Mouse (Mus musculus): Measurements from ENCODE around the gene Npr1.

Npr1 gene

DNA sequence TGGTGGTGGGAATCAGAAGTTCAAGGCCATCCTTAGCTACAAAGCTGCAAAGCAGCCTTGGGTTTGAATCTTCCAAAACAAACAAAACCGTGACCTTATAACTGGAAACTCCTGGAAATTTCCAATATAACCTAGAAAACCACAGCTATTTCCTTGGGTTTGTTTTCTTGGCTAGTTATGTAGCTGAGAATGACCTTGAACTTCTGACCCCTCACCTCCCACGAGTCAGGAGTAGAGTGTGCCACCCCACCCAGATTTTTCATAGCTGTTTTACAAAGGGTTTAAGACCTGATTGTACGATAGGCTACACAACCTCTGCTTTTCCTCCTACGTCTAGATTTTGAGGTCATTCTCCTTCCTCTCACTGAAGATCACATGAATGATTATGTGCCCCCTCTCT is 28.5 kb downstream of the Npr1 start:
- no peak for DNase-seq (ENCODE audit: low read depth)

DNA sequence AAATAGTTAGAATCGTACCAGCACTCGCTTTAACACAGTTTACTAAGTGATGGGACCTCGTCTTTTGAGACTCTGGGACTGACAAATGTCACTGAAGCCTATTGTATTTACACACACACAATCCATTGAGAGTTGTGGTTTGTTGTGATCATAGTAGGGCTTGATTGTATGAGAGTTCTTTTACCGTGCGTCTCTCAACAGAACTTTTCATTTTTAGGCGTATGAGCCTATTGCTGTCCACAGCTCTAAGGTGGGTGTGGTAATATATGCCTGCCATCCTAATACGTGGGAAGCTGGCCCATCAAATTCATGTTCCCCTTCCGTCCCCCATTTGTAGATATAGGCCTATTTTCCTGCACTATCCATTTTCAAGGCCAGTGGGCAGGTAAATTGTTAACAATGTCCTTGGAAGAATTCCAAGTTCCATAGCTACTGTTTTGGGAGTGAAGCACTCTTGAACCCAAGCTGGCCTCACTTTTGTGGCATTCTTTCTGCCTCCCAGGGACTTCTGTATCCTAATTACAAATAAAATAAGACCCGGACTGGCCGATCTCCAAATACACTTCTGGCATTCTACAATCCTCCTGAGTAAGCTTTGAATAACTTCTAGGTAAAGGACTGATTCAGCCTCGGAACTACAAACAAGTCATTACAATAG is 31.5 kb downstream of the Npr1 start:
- DNase-seq (ENCODE audit: low read depth), result no peak

DNA sequence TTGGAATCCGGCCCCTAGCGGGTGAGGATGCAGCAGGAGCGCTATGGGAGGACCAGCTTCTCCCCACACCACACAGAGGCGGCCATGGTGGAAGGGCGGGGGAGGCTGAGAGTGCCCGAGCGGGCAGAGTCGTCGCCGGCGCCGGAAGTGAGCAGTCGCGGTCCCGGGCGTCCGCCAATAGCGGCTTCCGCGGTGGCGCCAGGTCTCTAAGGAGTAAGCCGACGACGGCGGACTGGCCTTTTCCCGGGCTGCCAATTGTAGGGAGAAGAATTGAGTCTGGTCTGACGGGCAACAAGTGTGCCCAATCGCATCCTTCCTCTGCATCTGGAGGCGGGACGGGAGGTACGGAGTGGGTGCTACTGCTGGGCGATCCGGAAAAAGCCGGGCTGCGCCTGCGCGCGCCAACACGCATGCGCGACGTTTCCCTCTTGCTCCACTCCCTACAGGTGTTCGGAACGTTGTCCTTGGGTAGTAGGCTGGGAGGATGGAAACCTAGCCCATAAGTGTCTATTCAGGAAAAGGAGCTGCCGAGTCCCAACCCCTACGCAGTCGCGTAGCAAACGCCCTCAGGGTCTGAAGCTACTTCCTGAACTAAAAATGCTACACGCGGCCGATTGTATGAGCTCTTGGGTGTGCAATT is 32.2 kb downstream of the Npr1 start, which contains the start of gene Ints3:
Gene Ints3 (minus strand): TSS at position 242 of the 640 bp plus-strand sequence.
- DNase-seq (ENCODE audit: low read depth), result peak; percentile 100

GRCm38 (mm10) chr3:90432811-90433219 is 32.9 kb downstream of the Npr1 start:
- DNase-seq (ENCODE audit: low read depth), result peak; percentile 10

- DNase-seq (ENCODE audit: low read depth), result no peak
Observed at GRCm38 (mm10) chr3:90432348-90432747, 33.3 kb downstream of the Npr1 start.

- DNase-seq (ENCODE audit: low read depth), result no peak
Observed at GRCm38 (mm10) chr3:90429576-90429975, 36.1 kb downstream of the Npr1 start.

DNA sequence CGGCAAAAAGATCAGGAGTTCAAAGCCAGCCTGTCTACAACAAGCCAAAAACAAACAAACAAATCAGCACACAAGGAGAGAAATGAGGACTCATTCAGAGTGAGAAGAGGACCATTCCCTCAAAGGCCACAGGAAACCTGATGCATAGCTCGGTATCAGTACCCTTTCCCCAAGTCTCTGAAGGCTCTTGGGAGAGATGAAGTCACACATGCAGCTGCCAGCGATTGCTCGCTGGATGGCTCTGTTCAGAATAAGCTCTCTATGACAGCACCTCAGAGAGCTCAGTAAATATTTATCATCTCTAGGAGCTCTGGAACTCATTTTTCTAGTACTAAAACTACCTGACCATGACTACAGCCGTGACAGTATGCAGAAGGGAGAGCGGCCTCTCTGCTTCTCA is 37.5 kb downstream of the Npr1 start:
- no peak for DNase-seq (ENCODE audit: low read depth)

DNA sequence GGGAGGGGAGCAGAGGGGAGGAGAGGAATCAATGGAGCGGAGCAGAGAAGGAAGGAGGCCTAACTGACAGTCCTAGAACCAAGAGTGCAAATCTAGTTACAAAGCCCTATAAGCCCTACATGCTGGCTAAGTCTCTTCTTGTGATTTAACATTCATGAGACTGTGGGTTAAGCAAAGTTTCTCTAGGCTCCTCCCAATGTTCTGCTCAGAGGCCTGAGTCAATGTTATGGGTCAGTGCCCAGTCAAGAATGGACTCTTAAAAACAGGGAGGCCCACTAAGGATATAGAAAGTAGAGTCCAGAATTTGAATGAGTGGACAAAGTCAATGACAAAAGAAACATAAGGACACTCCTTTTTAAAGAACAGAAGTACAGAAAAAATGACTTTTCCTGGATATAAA is 38.1 kb downstream of the Npr1 start:
- DNase-seq (ENCODE audit: low read depth), result peak; percentile 12

DNA sequence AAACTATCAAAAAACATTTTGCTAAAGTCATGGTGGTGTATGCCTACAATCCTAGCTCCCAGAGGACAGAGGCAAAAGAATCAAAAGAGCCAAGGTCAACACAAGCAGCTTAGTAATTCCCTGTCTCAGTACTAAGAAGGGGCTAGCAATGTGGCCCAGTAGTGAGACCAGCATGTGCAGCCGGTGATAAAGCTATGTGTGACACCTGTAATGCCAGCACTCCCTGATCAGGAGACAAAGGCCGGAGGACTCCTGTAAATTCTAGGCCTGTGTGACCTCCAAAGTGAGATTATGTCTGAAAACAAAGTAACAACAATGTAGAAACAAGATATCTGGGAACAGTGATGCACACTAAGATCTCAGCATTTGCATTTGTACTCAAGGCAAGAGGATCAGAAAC is 40.2 kb downstream of the Npr1 start:
- DNase-seq (ENCODE audit: low read depth), result no peak

GRCm38 (mm10) chr3:90423549-90423948 is 42.1 kb downstream of the Npr1 start:
- DNase-seq (ENCODE audit: low read depth), result no peak

DNA sequence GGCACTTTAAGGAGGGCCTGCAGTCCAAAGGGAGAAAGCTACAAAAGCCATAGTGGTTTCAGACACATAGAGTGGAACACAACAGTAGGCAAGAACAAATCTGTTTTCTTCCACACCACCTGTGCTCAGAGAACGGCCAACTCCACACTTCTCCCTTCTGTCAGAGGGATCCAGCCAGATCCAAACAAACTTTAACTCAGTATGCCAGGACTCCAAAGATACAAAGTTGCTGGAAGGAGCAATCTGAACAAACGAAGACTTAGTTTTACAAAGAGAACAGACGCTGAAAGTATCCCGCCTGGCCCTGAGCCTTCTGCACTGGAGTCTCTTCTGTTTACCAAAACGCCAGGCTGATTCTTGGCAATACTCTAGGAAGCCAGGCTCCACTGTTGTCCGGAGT is 45.0 kb downstream of the Npr1 start:
- no peak for DNase-seq (ENCODE audit: low read depth)

DNA sequence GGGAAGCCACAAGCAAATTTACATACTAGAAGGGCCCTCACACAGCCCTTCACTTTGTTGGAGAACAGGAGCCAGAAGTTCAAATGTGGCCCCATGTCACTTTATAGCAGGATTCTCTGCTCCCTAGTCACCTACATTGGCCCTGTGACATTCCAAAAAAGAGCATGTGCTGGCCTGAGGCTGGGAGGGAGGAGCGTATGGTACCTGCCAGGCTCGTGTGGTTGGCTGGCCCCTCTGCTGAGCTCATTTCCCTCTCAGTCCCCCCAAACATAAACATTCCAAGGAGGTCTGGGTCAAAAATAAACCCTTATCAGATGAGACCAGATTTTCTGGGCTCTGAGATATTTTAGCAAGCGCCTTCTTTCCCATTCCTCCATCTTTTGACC is 52.7 kb downstream of the Npr1 start:
- no peak for DNase-seq (ENCODE audit: low read depth)

DNA sequence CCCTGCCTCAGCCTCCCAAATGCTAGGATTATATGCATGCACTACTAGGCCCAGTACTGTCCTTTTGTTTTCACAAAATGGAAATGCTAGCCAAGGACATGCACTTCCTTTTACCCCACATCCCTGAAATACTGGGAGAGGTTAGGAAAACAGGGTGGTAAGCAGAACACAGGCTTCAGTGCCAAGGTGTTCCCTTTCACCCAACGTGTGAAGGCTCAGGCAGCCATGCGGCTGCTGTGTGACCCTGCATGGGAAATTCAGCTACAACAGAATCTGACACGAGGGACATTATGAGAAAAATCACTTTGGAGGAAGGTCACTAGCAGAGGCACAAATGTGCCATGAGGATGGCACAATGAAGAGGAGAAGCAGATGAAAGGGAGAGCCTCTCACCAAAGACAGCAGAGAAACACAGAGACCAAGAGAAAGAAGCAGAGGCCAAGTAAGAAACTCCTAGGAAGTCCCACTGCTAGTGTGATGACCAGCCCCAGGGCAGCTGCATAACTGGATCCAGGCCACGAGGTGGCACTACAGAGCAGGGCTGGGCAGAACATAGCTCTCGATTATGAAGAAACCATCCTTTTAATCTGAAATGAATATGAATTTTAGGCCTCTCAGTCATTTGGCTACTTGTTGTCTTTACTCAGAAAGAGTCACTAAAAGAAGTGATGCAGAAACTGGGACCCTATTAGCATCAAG is 53.2 kb downstream of the Npr1 start:
- no peak for DNase-seq (ENCODE audit: low read depth)

DNA sequence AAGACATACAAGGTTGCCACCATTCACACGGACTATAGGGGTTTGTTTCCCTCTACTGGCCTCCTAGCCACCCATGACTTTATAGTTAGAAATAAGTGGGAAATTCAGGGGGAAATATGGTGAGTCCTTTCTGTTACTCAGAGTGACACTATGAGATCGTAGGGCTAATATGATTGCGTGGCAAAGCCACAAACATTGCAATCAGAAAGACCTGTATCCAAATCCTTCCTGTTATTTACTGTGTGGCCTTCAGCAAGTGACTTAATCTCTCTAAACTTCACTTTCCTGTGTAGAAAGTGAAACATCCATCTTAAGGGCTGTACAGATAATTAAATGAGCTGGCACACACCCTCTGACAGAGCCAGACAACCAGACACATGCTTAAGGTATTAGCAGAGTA is 56.9 kb downstream of the Npr1 start:
- no peak for DNase-seq (ENCODE audit: low read depth)

DNA sequence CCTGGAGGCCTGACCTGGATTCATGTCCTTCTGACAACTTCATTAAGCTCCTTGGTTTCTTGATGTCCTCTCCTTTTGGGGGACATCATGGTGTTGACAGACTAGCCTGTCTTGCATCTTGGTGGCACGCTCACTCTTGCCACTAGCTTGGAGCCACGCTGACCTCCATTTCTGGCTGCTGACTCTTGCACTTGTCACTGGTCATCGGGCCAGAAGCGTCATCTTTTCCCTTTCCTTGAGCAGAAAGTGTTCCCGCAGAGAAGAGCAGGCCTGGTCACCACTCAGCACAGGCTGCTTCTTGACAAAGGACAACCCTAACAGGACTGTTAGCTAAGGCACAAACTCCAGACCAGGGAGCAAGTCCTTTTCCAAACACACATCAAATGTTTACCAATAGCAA is 59.3 kb downstream of the Npr1 start:
- no peak for DNase-seq (ENCODE audit: low read depth)

GRCm38 (mm10) chr3:90404609-90405008 is 61.1 kb downstream of the Npr1 start:
- no peak for DNase-seq (ENCODE audit: low read depth)

DNA sequence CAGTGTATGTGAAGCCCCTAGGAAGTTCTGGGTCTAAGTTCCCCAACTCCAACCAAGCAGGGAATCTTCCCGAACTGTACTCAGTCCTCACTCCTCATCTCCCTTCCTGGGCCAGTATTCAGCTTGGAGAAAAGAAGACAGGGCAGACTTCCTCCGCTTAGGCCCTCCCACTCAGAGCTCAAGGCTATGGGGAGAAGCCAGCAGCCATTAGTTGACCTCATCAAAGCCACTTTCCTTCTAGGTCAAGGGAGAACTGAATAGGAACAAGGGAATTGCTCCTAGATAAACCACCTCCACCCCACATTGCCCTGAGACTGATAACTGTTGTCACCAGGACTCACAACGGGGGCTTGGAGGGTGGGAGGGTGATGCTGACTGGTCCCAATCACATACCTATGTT is 61.5 kb downstream of the Npr1 start:
- no peak for DNase-seq (ENCODE audit: low read depth)

GRCm38 (mm10) chr3:90400993-90401392 is 64.7 kb downstream of the Npr1 start:
- no peak for DNase-seq (ENCODE audit: low read depth)
